Comparison of ENCODE assay signal across 28 mouse cellular contexts in genomic region chr13:109669965-109670364, GRCm38 (mm10).
DNase-seq lines count a peak whose midpoint lies in the region; ATAC-seq and TF ChIP-seq lines count a peak whose summit lies in the region.
"Had no signal": no experiment of that assay in that cellular context is flagged by ENCODE, and none has a peak within 500 bp of the region (broad histone marks: within the 10 kb centered on the region; RNA-seq: fewer than 3 reads in every experiment).

No protein-coding gene starts in this region.

- no peak for TF ChIP-seq EP300 in lung, postnatal 0 days (IDR thresholded peaks at IDR 0.05)
- no peak for TF ChIP-seq EP300 in stomach, postnatal 0 days (optimal IDR thresholded peaks at IDR 0.05)

- H3K4me3 ChIP-seq in lung, postnatal 0 days (ENCODE audit: low read depth, low read length), result no peak overlapping the region
- no peak overlapping the region for H3K4me3 ChIP-seq in stomach, postnatal 0 days (ENCODE audit: low read depth, low read length)
- no peak overlapping the region for H3K4me3 ChIP-seq in embryonic facial prominence, embryonic 10.5 days
- H3K4me3 ChIP-seq: embryonic facial prominence, embryonic 12.5 days; forebrain, embryonic 15.5 days; gastrocnemius, adult 2 months; heart, adult 2 months; heart, embryonic 13.5 days; hindbrain, embryonic 10.5 days; hindbrain, embryonic 15.5 days; limb, embryonic 15.5 days; midbrain, embryonic 10.5 days; midbrain, embryonic 15.5 days had no signal

- 84% methylated on average over 4 of the region's 4 CpGs for WGBS in lung, postnatal 0 days
- 71% methylated on average over 4 of the region's 4 CpGs for WGBS in stomach, postnatal 0 days
- 73% methylated on average over 4 of the region's 4 CpGs for WGBS in embryonic facial prominence, embryonic 10.5 days

- H3K27me3 ChIP-seq in lung, postnatal 0 days (replicated peaks; ENCODE audit: insufficient read depth, low read length), result no peaks in the 10 kb centered on the region
- no peaks in the 10 kb centered on the region for H3K27me3 ChIP-seq in stomach, postnatal 0 days (ENCODE audit: control insufficient read depth, insufficient read depth, low read length)
- H3K27me3 ChIP-seq in embryonic facial prominence, embryonic 10.5 days (replicated peaks; ENCODE audit: low read depth, poor library complexity, severe bottlenecking), result no peaks in the 10 kb centered on the region
- H3K27me3 ChIP-seq: embryonic facial prominence, embryonic 12.5 days; forebrain, embryonic 15.5 days; heart, embryonic 13.5 days; hindbrain, embryonic 15.5 days; limb, embryonic 15.5 days; midbrain, embryonic 15.5 days had no signal

- H3K9ac ChIP-seq in lung, postnatal 0 days (replicated peaks; ENCODE audit: low read depth), result no peak overlapping the region
- no peak overlapping the region for H3K9ac ChIP-seq in stomach, postnatal 0 days (ENCODE audit: low read length)
- H3K9ac ChIP-seq: embryonic facial prominence, embryonic 12.5 days; forebrain, embryonic 15.5 days; heart, embryonic 13.5 days; hindbrain, embryonic 15.5 days; limb, embryonic 15.5 days; midbrain, embryonic 15.5 days had no signal

- no peaks in the 10 kb centered on the region for H3K9me3 ChIP-seq in lung, postnatal 0 days (ENCODE audit: low read length)
- no peaks in the 10 kb centered on the region for H3K9me3 ChIP-seq in stomach, postnatal 0 days (ENCODE audit: control insufficient read depth, low read length)
- no peaks in the 10 kb centered on the region for H3K9me3 ChIP-seq in embryonic facial prominence, embryonic 10.5 days
- H3K9me3 ChIP-seq: embryonic facial prominence, embryonic 12.5 days; forebrain, embryonic 15.5 days; heart, embryonic 13.5 days; hindbrain, embryonic 10.5 days; hindbrain, embryonic 15.5 days; limb, embryonic 15.5 days; midbrain, embryonic 10.5 days; midbrain, embryonic 15.5 days had no signal

- ATAC-seq in lung, postnatal 0 days, result 0 out of 2 replicates have a peak, but pooled peaks have one; percentile 15
- peak; percentile 74 for ATAC-seq in stomach, postnatal 0 days (ENCODE audit: low FRiP score, low TSS enrichment)
- ATAC-seq: forebrain, embryonic 15.5 days; inflammation-experienced regulatory T-cells, adult 6 months; midbrain, embryonic 15.5 days had no signal

- DNase-seq in kidney, adult 11 months, result peak; percentile 49
- no peak for DNase-seq in kidney, postnatal 4 days
- no peak for DNase-seq in lung, postnatal 0 days (ENCODE audit: low spot score)
- DNase-seq in lung, postnatal 25 days (ENCODE audit: low spot score), result no peak
- DNase-seq in kidney, postnatal 25 days, result peak; percentile 34 to 48
- DNase-seq in stomach, postnatal 0 days (ENCODE audit: low spot score), result no peak
- no peak for DNase-seq in embryonic facial prominence, embryonic 10.5 days (ENCODE audit: low spot score)
- no peak for DNase-seq in adipocyte (ENCODE audit: low spot score)
- DNase-seq: adrenal gland, postnatal 25 days; cerebellum, adult 8-10 months; cerebellum, postnatal 25 days; gastrocnemius, adult 2 months; heart, adult 2 months; heart, postnatal 14 days; lung, adult 2 months; lung, postnatal 14 days; right cerebral cortex, postnatal 25 days; thymus, adult 2 months; thymus, postnatal 36 days had no signal

- TF ChIP-seq CTCF in lung, postnatal 0 days (IDR thresholded peaks at IDR 0.05), result no peak
- no peak for TF ChIP-seq CTCF in stomach, postnatal 0 days (IDR thresholded peaks at IDR 0.05; ENCODE audit: low read depth)

- H3K4me2 ChIP-seq in lung, postnatal 0 days (replicated peaks; ENCODE audit: low read depth, low read length), result no peak overlapping the region
- no peak overlapping the region for H3K4me2 ChIP-seq in stomach, postnatal 0 days (replicated peaks; ENCODE audit: low read depth)
- H3K4me2 ChIP-seq: embryonic facial prominence, embryonic 12.5 days; forebrain, embryonic 15.5 days; heart, embryonic 13.5 days; hindbrain, embryonic 15.5 days; limb, embryonic 15.5 days; midbrain, embryonic 15.5 days had no signal

- peaks cover 10% of the 10 kb centered on the region; the same call in 1 of the 2 replicates for H3K4me1 ChIP-seq in lung, postnatal 0 days (ENCODE audit: insufficient read depth, low read depth, low read length)
- H3K4me1 ChIP-seq in stomach, postnatal 0 days (replicated peaks; ENCODE audit: control insufficient read depth, insufficient read depth), result no peaks in the 10 kb centered on the region
- peaks cover 30% of the 10 kb centered on the region for H3K4me1 ChIP-seq in embryonic facial prominence, embryonic 10.5 days
- H3K4me1 ChIP-seq: embryonic facial prominence, embryonic 12.5 days had no signal

- no peak overlapping the region for H3K27ac ChIP-seq in lung, postnatal 0 days (ENCODE audit: low read length)
- H3K27ac ChIP-seq in stomach, postnatal 0 days (replicated peaks), result no peak overlapping the region
- H3K27ac ChIP-seq in embryonic facial prominence, embryonic 10.5 days (replicated peaks), result no peak overlapping the region
- H3K27ac ChIP-seq: embryonic facial prominence, embryonic 12.5 days; forebrain, embryonic 15.5 days; gastrocnemius, adult 2 months; heart, adult 2 months; heart, embryonic 13.5 days; hindbrain, embryonic 10.5 days; hindbrain, embryonic 15.5 days; limb, embryonic 15.5 days; midbrain, embryonic 10.5 days; midbrain, embryonic 15.5 days had no signal

- H3K36me3 ChIP-seq in lung, postnatal 0 days (ENCODE audit: insufficient read depth, low read length), result no peaks in the 10 kb centered on the region
- H3K36me3 ChIP-seq in stomach, postnatal 0 days (ENCODE audit: control insufficient read depth, insufficient read depth, low read length), result no peaks in the 10 kb centered on the region
- H3K36me3 ChIP-seq in embryonic facial prominence, embryonic 10.5 days (replicated peaks), result no peaks in the 10 kb centered on the region
- H3K36me3 ChIP-seq: embryonic facial prominence, embryonic 12.5 days; forebrain, embryonic 15.5 days; heart, embryonic 13.5 days; hindbrain, embryonic 10.5 days; hindbrain, embryonic 15.5 days; limb, embryonic 15.5 days; midbrain, embryonic 10.5 days; midbrain, embryonic 15.5 days had no signal

Comparison
In these comparisons a context has a peak if more than half of its experiments do, and no peak if none do; other contexts are left out.
1. DNase-seq: peak in kidney, adult 11 months (single experiment) and kidney, postnatal 25 days (2 of 2); none in kidney, postnatal 4 days (0 of 2), lung, postnatal 0 days (single experiment), lung, postnatal 25 days (single experiment), stomach, postnatal 0 days (single experiment), embryonic facial prominence, embryonic 10.5 days (single experiment) and adipocyte (single experiment).